Mouse (Mus musculus) urinary bladder, postnatal 25 days (tissue): Measurements from ENCODE around the gene Dip2c.

Source experiments
- DNase-seq: peaks from one replicate; pipeline ENCODE4 v3.0.0; 2022; ENCODE audit warnings: low spot score

The Dip2c gene

DNA sequence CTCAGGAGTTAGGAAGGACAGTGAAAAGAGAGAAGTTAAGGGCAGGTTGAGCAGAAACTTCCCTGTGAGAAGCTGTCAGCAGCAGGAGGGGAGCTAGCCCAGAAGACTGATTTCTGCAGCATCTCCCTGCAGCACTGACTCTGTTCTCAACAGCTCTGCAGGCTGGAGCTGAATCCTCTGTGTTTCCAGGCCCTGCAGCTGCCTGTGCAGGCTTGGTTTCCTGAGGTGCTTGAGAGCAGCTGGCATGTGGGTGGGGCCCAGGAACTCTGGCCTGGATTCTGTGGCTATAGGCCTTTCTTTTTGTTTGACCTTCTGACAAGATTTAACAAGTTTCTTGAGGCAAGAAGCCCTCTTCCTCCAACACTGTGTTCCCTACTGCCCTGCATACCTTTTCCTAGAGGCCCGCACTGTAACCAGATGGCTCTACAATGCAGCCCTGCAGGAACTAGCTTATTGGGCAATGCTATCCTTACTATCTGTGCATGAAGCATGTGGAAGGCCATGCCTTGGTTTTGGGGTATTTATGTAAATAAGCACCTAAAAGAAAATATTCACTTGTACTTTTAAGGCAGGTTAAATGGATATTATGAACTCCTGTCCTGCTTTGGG, 53.1 kb downstream of the Dip2c start:
- peak; percentile 15 for DNase-seq

DNA sequence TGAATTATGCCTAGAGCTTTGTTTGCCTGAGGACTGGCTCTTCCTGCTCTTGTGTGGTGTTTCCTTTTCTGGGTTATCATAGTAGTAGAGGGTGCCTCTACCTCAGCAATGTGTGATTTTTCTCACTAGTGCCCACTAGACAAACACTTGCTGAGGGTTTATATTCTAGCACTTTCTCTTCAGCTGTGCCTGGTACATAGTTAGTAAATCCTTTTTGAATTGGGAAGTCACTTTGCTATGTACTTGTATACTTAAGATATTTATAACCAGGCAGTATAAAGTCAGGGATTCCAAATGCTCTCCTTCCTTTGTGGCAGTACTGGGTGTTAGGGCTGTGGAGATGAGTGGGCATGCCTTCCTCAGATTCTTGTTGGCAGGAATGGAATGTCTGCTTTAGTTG, 56.9 kb downstream of the Dip2c start:
- DNase-seq, result no peak

DNA sequence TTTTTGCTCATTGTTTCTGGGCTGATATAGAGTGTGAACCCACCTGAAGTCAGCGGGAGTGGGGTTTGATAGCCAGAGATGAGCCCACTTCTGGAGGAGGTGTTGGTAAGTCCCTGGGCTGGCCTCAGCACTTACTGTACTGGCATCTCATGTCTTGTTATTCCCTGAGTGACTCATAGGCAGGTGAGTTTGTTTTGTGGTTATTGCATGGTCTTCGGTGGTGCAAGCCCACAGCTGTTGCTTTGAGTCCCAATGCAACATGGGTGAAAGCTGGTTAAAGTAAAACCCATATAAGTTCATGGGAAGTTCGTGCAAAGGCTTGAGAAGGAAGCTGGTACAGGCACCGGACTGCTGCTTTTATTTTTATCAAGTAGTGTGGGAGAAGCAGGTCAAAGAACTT, 64.0 kb downstream of the Dip2c start:
- DNase-seq, result no peak

DNA sequence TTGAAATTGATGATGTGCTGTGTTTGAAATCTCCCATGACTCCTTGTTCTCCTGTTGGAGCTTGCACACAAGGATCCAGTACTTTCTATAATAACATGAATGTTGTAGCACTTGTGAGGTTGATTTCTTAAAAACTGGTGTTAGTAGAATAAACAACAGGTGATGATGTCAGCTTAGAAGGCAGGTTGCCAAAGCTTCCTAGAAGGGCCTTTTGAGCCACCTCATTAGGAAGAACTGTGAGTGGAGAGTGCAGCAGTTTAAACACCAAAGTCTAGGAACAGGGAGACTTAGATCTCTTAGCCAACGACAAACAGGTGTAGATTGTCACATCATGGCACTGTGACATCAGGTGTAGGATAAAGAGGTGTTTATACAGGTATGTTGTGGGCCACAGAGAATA, 66.4 kb downstream of the Dip2c start:
- DNase-seq, result no peak

DNA sequence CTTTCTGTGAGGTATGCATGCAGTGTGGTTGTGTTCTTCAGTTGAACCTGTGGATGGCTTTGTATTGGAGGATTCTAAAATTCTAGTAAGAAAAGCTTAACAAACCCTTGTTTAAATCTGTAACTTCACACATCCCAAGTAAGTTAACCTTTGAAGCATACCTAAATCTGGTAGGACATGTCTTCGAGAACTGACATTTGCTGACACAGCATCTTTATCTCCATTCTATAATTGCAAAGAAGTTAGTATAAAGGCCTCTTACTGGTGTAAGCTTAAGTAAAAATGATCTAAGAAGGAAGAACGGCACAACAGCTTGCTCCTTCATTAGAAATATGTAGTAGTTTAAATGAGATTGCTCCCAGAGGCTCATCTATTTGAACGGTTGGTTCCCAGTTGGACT, 71.1 kb downstream of the Dip2c start:
- no peak for DNase-seq

DNA sequence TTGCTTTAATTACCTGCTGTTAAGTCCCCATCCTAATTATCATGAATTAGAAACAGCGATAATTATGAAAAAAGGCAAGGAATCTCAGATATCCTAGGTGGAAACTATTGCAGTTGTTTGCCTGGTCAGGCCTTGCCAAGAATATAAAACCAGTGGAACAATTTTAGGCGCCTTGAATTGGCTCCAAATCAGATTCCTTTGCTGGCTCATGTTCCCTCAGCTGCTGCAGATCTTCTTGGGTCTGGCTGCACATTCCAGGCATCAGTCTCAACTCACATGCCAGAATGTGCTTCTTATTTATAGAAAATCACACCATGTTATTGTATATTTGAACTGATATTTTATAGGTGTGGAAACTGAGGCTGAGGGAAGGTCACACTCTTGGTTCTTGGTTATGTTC, 74.3 kb downstream of the Dip2c start:
- DNase-seq, result no peak

DNA sequence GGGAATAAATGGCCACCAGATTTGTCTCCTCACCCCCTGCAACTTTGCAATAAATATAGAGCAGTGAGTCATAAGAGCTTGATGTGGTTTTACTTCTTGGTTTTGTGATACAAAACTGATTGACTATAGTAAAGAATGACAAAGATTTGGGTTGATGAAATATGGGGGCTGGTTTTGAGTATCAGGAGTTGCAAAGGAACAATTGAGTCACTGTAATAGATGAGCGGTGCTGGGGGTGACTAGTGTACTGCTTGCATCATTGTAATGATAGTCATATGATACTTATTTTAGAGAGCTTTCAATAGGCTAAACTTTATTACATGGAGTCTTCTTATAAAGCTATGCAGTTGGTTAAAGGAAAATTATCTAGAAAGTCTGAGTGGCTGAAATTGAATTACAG, 77.6 kb downstream of the Dip2c start:
- no peak for DNase-seq

DNA sequence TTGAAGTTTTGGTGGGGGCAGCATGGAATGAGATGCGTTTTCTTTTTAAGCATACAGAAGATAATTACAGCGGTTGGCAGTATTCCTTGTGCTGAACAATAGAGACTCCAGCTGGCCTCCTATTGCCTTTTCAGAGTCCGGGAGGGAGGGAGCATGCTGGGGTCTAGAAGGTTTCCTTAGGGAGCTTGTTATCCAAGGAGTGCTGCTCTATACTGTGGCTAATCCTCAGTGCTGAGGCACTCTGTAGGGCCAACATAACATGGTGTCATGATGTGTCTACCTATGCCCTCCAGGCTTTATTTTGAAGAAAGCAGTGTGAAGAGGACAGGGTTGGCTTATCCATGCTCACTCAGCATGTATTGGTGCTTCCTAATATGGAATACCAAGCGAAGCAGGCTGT, 79.0 kb downstream of the Dip2c start:
- DNase-seq, result no peak

DNA sequence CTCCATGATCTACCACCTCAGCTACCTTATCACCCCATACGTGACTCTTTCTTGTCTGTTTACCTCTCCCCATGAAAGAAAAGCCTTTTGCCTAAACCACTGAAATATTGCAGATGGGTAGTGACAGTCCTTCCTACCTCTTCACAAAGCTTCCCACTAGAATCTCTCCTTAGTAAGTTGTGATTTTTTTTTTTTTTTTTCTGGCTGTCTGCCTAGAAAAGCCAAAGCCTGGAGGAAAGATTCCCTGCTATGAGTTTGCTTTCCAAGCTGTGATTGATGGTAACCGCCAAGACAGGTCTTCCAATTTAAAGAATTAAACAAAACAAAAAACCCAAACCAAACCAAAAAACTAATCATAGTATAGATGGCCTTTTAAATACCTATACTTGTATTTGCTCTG, 85.1 kb downstream of the Dip2c start:
- DNase-seq, result no peak

DNA sequence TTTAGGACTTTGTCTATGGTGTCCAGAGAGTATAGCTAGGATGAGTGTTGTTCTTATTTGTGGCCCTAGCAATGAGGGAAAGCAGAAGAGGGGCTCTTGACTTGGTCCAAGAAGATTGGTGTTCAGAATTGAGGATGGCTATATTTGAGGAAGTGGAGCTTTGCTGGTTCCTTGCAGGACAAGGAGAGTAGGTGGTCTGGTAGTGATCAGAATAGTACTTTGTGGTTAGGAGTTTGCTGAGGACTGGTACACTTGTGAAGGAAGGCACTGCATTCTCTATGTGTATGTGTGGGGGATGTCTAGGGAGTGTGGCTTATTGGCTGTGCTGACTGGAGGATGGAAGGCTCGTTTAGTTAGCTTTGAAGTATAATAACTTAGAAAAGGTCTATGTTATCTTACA, 95.1 kb downstream of the Dip2c start:
- DNase-seq, result no peak

DNA sequence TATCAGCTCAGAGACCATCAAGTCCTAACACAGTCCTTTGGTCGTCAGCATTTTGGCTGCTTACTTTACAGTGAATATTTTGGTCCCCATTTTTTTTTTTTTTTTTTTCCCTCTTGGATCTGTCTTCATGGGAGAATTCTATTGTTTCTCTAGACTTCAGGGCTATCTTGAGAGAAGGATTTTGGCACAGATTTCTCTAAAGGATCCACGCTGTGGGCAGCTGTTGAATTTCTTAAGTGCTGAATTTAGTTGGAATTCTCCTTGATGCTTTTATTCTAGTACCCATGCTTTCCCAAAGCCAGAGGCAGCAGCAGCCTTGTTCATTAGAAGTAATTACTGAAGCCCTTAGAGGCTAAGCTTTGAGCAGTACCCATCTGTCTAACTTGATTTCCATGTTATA, 100.8 kb downstream of the Dip2c start:
- no peak for DNase-seq

DNA sequence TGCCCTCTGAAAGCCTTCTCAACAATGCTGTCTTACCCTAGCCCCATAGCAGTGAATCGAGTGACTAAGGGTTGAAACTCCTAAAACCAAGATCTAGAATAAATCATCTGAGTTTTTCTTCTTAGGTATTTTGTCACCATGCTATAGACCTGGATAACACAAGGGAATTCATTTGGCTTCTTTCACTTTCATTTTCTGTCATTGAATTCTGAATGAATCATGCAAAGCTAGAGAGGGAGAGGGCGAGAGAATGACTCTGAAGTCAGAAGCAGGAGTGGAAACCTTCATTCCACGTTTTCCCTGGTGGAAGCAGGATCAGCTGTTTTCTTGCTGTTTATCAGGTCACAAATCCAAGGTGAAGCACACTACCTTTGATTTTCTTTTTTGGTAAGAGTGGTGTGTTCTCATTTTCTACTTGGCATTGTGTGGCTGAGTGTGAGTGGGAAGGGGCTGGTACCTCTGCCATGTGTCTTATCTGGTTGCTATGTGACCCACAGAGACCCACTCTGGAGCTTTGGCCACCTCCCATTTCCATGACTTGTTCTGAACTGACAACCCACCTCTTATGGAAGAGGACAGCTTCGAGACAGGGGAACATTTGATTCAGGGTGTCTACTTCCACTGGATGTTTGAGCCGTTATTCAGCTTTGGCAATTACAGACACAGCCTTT, 104.5 kb downstream of the Dip2c start:
- no peak for DNase-seq

DNA sequence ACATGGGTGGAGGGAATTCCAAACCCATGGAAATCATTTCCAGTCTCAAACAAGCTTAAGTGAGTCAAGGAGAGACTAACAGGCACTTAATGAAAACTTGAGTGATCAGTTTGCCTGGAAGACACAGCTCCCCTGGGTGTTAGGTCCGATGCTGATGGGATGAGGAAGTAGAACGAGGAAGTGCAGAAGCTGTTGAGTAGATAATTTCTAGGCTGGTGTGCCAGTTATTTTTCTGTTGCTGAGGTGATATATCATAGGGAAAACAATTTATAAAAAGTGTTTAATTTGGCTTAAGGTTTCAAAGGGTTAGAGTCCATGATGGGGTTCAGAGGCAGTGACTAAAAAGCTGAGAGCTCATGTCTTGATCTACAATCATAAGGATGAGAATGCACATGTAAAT, 111.7 kb downstream of the Dip2c start:
- DNase-seq, result no peak

DNA sequence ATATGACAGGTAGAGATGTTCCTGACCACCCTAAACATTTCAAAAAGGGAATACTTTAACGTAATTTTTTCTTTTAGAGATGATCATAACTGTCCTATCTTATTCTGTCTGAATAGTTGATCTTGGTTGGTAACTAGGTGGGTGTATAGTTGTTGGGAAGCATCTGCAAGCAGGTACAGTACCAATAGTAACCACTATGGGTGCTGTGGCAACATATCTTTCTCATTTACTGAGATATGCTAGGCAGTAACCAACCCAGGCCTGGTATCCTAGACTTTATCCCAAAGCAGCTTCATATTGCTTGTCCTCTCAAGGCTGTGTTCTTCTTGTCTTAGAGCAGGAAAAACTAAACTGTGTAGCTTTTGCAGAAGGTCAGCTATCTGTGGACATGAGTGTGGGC, 113.0 kb downstream of the Dip2c start:
- no peak for DNase-seq

DNA sequence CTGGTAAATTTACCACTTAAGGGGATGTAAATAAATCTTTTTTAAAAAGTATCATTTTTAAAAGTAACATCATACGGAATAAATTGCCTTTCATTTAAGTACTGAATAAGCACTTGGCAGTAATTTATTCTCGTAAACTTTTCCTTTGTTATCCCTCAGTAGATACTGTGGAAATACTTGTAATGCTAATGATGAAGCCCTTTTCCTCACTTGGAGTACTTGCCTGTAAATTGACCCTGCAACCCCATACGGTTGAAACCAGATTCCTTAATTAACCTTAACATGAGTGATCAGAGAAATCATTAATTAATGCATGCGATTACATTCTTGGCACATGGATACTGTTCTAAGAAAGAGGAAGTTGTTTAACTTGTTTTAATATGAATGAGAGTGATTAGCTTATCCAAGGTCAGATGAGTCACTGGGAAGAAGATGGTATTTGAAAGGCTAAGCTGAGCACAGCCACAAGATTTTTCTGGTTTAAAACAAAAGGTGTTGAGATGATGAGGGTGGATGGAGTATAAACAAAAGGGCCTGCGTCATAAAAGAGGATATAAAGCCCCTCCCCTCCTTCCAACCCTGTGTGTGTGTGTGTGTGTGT, 114.0 kb downstream of the Dip2c start:
- DNase-seq, result no peak

DNA sequence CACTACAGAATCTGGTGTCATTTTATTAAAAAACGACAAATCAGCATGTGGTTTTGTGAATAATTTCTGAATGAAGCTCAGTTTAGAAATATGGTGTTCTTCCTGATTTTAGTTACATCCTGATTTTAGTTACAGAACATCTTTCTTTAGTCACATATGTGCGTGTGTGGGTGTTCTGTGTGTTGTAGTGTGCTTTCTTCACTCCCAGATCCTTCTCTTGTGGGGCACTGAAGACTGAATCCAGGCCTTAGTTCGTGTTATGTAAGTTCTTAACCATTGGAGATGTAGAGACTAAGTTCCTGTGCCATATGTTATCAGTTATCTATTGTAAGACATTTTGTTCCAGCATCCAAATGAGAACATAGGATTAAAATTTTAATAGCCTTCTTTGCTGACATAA, 117.1 kb downstream of the Dip2c start:
- no peak for DNase-seq

DNA sequence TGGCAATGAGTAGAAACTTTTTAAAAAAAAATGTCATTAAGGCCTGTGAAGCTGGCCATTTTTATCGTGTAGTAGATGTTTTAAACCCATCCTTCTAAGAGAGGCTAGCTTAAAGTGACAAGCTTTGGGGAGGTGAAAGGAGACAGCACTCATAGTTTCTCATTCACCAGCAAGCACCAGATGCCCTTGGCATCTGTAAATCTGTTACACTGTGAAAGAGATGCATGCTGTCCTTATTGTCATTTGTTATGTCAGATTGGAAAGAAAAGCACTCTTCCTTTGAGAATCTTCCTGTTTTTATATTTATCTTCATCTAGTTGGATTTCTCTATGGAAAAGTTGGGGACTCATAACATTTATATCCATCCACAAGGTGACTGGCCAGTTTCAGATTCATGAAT, 119.0 kb downstream of the Dip2c start:
- no peak for DNase-seq

DNA sequence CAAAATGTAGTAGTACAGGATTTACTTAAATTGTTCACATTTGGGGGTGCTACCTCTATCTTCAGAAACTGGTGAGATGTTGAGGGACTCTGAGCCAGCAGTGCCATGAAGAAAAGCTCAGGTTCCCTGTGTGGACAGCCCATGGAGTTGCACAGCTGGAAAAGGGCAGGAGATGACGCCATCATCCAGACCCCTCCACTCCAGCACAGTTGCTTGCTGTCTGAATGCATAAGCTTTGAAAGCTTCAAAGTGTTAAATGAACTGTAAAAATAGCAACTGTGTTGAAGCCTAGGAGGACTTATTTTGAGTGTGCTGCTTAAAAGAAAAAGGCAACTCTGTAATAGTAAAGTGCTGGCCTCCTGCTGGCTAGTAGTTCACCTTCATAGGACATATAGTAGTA, 122.5 kb downstream of the Dip2c start:
- DNase-seq, result no peak

DNA sequence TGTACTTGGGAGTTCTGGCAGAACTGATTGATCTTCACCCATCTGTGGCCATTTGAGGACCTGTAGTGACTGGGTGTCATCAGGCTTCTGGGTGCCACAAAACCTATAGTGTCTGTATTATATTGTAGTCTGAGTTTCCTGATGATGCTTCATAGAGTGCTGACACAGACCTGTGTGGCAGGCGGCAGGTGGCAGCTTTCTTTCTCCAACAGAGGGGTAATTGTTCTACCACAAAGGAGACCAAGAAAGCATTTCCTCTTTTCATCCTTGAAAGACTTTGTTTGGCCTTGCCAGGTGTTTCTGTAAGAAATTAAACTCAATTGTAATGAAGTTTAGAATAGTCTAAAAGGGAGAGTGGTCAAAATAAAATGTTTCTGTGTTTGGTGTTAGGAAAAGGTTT, 129.1 kb downstream of the Dip2c start:
- no peak for DNase-seq

DNA sequence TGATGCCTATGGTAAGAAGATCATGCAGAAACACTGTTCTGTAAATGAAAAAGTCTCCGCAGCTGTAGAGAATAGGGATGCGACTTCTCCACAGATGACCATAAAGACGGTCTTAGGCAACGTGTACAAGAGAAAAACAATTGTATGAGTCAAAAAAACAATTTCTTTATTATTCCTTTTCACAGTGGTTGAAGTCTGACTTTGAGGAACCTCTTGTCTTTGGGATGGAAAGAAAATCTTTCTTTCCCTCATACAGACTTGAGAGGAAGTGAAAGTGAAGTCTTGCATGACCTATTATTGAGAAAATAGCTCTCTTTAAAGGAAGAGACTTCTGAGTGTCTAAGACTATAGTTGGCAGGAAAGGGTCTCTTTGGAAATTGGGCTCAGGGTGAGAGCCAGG, 132.7 kb downstream of the Dip2c start:
- DNase-seq, result no peak

DNA sequence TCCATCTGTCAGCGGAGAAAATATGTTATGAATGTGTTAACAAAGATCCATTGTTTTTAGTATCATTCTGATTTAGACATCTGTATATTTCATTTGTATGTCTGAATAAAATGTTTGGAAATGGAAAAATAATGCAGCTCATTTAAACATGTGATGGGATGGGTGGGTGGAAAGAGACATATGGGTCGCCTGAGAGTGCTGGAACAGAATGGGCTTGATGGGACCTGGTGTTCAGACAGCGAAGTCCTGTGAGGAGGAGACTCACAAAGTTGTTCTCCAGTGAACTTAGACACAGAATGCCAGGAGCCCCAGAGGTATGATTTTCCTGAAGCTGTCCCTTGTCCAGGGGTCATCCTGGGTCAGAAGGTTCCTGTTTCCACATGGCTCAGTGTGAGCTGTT, 142.1 kb downstream of the Dip2c start:
- no peak for DNase-seq

DNA sequence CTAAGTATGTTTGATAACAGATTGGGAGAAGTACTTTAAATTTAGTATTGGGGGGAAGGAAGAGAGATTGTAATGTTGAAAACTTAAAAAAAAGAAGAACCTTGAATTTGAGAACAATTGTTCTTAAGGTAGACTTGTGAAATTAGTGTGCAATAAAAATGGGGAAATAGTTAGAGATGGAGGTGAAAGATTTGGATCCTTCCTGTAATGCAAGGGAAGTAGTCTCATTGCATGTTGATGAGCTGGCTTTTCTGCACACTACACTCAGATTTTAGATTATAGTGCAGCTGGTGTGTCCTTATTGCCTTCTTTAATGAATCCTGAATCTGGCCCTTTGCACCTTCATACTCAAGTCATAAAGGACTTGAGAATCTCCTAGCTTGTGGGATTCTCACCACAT, 142.9 kb downstream of the Dip2c start:
- DNase-seq, result no peak

DNA sequence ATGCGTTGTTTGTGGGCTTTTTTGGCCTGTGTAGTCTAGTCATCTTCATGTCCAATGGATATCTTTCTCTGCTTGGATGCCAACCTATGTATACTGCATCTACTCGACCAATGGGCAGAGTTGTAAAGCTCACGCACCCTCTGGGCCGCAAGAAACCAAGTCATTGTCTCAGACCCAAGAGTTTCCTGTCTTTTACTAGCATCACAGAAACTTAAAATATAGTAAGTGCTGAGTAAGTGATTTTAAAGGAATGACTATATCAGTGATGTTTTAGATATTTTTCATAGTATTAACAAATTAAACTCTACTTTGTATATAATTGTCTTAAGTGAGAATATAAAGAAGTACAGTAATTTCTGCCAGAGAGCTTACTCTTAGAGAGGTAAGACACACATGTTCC, 145.6 kb downstream of the Dip2c start:
- DNase-seq, result no peak

DNA sequence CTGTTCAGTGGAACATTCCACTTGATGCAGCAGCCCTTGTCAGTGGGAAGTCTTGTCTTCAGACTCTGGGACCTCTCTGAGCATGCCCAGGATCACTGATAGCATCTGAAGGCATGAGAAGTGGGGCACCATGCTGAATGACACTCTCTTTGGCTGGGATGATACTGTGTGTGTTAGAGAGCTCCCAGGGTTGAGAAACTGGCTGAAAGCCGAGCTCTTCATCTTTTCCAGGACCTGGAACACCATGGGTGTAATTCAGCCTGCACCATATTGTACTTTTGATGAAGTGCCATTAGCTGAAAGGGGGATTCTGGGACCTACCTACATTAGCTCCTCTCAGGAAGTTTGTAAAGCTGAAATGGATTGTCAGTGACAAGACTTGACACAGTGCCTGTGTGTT, 146.5 kb downstream of the Dip2c start:
- DNase-seq, result no peak
